Mouse (Mus musculus) liver, embryonic 12.5 days (tissue): ENCODE measurements around the gene Mtrf1. TPM values are rescaled to one million over a fixed set of nuclear protein-coding genes. Genes with fewer than 3 reads are reported as not detected.
"Not testable (repeated sequence)": the region's sequence is repeated elsewhere in the genome, so short reads cannot be mapped to it uniquely, and the experiment has no call there.

ENCODE experiments used
- ATAC-seq: fragments of 200-750 bp; cut with Nextera tagmentation; 2 replicates; pipeline ENCODE4 v1.8.0; 2017; ENCODE audit warnings: moderate number of reproducible peaks, mild to moderate bottlenecking, moderate library complexity
- H3K27ac ChIP-seq: fragments of 300-500 bp; sonication (generic); 2 replicates; pipeline ENCODE4 v1.5.1; 2016; ENCODE audit warnings: mild to moderate bottlenecking
- H3K27me3 ChIP-seq: fragments of 300-500 bp; sonication (generic); replicated peaks from 2 replicates; pipeline ENCODE4 v1.6.1; 2016; ENCODE audit warnings: mild to moderate bottlenecking, moderate library complexity
- H3K36me3 ChIP-seq: fragments of 300-500 bp; sonication (generic); 2 replicates; pipeline ENCODE4 v1.6.1; 2016; ENCODE audit warnings: mild to moderate bottlenecking, moderate library complexity
- H3K4me1 ChIP-seq: fragments of 300-500 bp; sonication (generic); 2 replicates; pipeline ENCODE4 v1.6.1; 2016
- H3K4me2 ChIP-seq: fragments of 300-500 bp; sonication (generic); 2 replicates; pipeline ENCODE4 v1.6.1; 2016; ENCODE audit warnings: mild to moderate bottlenecking, moderate library complexity
- H3K4me3 ChIP-seq: fragments of 300-500 bp; sonication (generic); 2 replicates; pipeline ENCODE4 v1.5.1; 2016; ENCODE audit warnings: mild to moderate bottlenecking, moderate library complexity
- H3K9ac ChIP-seq: fragments of 300-500 bp; sonication (generic); 2 replicates; pipeline ENCODE4 v1.6.1; 2016; ENCODE audit warnings: mild to moderate bottlenecking, moderate library complexity
- H3K9me3 ChIP-seq: fragments of 300-500 bp; sonication (generic); replicated peaks from 2 replicates; pipeline ENCODE4 v1.6.1; 2016; ENCODE audit warnings: mild to moderate bottlenecking, moderate library complexity
- WGBS: fragments of 180-500 bp; shearing (Covaris S2); methylation state at CpG from one replicate; pipeline ENCODE4 v1.1.7; 2016; ENCODE audit not compliant: insufficient replicate concordance; 5-methylcytosine and 5-hydroxymethylcytosine counted together
- polyA plus RNA-seq: library from polyadenylated mRNA; unstranded; fragments of >200 nt; fragmentation: Nextera tagmentation; extraction: Ambion mirVana; gene quantifications from 2 replicates; pipeline ENCODE4 v1.2.1, GENCODE M21; 2016

The Mtrf1 gene
- polyA plus RNA-seq, 1 experiment from 2014 or later = 7.3 TPM

DNA sequence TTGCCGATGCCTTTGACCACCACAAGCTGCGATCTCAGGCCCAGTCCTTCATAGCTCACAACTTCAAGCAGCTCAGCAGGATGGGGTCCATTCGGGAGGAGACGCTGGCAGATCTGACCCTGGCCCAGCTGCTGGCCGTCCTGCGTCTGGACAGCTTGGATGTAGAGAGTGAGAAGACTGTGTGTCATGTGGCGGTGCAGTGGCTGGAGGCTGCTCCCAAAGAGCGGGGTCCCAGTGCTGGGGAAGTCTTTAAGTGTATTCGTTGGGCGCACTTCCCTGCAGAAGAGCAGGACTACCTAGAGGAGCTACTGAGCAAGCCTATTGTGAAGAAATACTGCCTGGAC, 55.0 kb downstream of the Mtrf1 start:
- WGBS = 92% methylated on average over 7 of the region's 10 CpGs
- not testable (repeated sequence) for H3K9ac ChIP-seq, H3K27me3 ChIP-seq, H3K9me3 ChIP-seq, H3K36me3 ChIP-seq, H3K27ac ChIP-seq, ATAC-seq
- Histone ChIP-seq H3K4me2 (peak overlapping the region; percentile 55), H3K4me3 (peak overlapping the region; percentile 23), H3K4me1 (peaks cover 41% of the 10 kb centered on the region)

DNA sequence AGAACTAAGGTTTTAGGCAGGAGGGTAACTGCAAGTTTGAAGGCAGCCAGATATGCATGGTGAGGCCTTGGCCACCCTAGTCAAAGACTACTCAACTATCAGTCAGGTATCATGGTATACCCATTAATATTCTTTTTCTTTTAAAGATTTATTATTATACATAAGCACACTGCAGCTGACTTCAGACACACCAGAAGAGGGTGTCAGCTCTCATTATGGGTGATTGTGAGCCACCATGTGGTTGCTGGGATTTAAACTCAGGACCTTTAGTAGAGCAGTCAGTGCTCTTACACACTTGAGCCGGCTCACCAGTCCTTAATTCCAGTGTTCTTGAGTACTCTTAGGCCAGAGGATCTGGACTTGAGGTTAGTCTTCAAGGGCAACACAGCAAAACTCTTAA, 62.8 kb downstream of the Mtrf1 start:
- Histone ChIP-seq H3K9ac (no peak overlapping the region), H3K4me1 (peaks cover 23% of the 10 kb centered on the region), H3K4me3 (no peak overlapping the region), H3K27me3 (no peaks in the 10 kb centered on the region), H3K27ac (no peak overlapping the region), H3K9me3 (no peaks in the 10 kb centered on the region), H3K36me3 (peaks cover 47% of the 10 kb centered on the region), H3K4me2 (no peak overlapping the region)
- 91% methylated on average over 1 of the region's 1 CpGs for WGBS
- no peak for ATAC-seq

DNA sequence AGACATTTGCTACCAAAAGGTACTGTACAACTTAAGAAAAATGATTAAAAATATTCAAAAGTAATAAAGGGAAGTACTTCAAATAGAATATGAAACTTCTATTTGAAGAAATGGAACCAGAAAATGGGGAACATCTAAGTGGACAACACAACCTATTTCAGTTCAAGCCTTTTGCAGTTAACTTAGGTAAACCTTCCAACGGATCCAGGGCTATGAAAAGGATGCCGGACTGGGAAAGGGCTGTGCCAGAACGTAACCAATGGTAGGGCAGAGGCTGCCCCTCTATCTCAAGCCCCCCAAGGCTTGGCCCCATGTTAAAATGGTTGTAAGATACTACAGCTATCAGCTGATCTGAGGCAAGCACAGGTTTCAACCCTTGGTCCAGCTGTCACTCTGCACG, 63.4 kb downstream of the Mtrf1 start:
- Histone ChIP-seq H3K36me3 (peaks cover 52% of the 10 kb centered on the region), H3K27me3 (no peaks in the 10 kb centered on the region), H3K9ac (no peak overlapping the region), H3K9me3 (no peaks in the 10 kb centered on the region), H3K4me2 (no peak overlapping the region), H3K4me3 (no peak overlapping the region), H3K4me1 (peaks cover 23% of the 10 kb centered on the region), H3K27ac (no peak overlapping the region)
- 91% methylated on average over 4 of the region's 4 CpGs for WGBS
- ATAC-seq = no peak

DNA sequence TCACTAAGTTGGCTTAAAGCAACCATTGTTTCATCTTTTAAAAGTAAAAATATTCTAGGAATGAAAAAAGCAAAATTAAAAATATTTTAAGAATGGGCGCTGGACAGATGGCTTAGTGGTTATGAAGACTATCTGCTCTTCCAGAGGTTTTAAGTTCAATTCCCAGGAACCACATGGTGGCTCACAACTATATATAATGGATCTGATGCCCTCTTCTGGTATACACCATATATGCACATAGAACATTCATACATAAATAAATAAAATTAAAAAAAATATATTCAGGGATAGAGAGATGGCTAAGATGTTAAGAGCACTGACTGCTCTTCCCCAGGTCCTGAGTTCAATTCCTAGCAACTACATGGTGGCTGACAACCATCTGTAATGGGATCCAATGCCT, 68.1 kb downstream of the Mtrf1 start:
- Histone ChIP-seq H3K27me3 (no peaks in the 10 kb centered on the region), H3K4me2 (no peak overlapping the region), H3K9ac (no peak overlapping the region), H3K9me3 (no peaks in the 10 kb centered on the region), H3K4me1 (no peaks in the 10 kb centered on the region), H3K36me3 (peaks cover 85% of the 10 kb centered on the region), H3K27ac (no peak overlapping the region), H3K4me3 (no peak overlapping the region)
- ATAC-seq = no peak
- 76% methylated on average over 1 of the region's 1 CpGs for WGBS

DNA sequence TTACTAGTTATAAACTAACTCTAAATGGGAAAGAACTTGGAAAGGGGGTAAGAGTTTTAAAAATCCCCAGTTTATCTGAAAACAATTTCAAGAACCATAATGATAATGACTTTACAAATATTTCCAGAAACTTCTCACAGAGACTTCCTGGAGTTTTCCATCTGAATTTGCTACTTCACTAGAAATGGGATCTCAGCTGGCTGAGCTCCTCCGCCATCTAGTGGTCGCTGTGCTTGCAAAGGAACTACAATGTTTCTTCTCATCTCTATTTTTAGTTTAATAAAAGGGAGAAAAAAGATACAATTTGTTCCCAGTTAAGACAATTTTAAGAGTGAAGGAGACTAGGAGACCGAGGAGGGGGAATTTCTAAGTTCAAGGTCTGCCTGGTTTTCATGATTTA, 70.0 kb downstream of the Mtrf1 start:
- H3K4me1 ChIP-seq = no peaks in the 10 kb centered on the region
- no peak overlapping the region for H3K27ac ChIP-seq
- no peaks in the 10 kb centered on the region for H3K27me3 ChIP-seq
- ATAC-seq = no peak
- H3K36me3 ChIP-seq = peaks cover 88% of the 10 kb centered on the region
- no peaks in the 10 kb centered on the region for H3K9me3 ChIP-seq
- H3K4me2 ChIP-seq = no peak overlapping the region
- WGBS = 20% methylated on average over 3 of the region's 3 CpGs
- H3K9ac ChIP-seq = no peak overlapping the region
- H3K4me3 ChIP-seq = no peak overlapping the region

Other genes with a start within 250 kb of the Mtrf1 start
- not detected in 2 replicates for gene Zfp957, start 150.4 kb upstream of the Mtrf1 start, polyA plus RNA-seq
- 302 and 307 TPM in 2 replicates for gene Rgcc, start 96.1 kb upstream of the Mtrf1 start, polyA plus RNA-seq
- gene Naa16, start 7.0 kb upstream of the Mtrf1 start, polyA plus RNA-seq = 42.0 and 45.5 TPM in 2 replicates
- gene Kbtbd7, start 28.7 kb downstream of the Mtrf1 start, polyA plus RNA-seq = 5.7 and 6.2 TPM in 2 replicates
- 3.9 TPM in 2 replicates for gene Kbtbd6, start 54.1 kb downstream of the Mtrf1 start, polyA plus RNA-seq
- 18.9 and 21.2 TPM in 2 replicates for gene Elf1, start 83.4 kb downstream of the Mtrf1 start, polyA plus RNA-seq
- gene Wbp4, start 83.7 kb downstream of the Mtrf1 start, polyA plus RNA-seq = 22.4 and 23.5 TPM in 2 replicates
- gene Sugt1, start 189.9 kb downstream of the Mtrf1 start, polyA plus RNA-seq = 57.7 and 63.2 TPM in 2 replicates